Mouse (Mus musculus) right cerebral cortex, adult 2 months (tissue): ENCODE measurements around the gene Lin7a.
"Not testable (repeated sequence)": the region's sequence is repeated elsewhere in the genome, so short reads cannot be mapped to it uniquely, and the experiment has no call there.

ENCODE experiments used
- DNase-seq, 2 experiments: peaks; one replicate each; pipeline ENCODE4 v3.0.0; 2021 to 2022; ENCODE audit warnings: low spot score in 2 of 2

The Lin7a gene

DNA sequence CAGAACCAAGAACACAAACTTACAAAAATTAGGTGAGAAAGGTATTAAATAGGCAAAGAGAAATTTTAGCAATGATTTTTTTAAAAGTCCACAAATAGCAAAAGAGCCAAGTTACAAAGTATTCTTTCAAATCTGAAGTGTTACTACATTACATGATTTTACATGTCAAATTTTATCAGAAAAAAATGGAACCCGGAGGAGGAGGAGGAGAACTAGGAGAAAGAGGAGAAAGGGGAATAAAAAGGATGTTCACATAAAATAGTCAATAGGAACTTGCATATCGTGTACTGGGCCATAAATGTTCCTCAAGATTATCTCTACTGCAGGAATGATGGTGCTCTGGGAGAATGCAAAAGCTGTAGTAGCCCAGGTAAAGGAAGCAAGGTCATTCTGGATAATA lies 34.4 kb upstream of the Lin7a start:
- DNase-seq = no peak

DNA sequence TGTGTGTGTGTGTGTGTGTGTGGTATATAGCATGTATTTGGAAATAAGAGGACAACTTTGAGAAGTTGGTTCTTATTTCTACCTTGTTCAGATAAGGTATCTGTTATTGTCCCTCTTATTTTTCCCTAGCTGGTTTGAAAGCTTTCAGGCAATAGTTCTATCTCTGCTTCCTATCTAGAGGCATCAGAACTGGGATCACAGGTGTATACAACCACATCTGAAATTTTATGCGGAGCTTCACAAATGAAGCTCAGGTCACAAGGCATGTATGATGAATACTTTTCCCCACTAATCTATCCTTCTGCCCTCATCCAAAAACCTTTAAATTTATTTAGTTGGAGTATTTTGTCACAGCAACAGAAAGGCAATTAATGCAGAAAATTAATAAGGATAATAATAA lies 33.8 kb upstream of the Lin7a start:
- no peak for DNase-seq

DNA sequence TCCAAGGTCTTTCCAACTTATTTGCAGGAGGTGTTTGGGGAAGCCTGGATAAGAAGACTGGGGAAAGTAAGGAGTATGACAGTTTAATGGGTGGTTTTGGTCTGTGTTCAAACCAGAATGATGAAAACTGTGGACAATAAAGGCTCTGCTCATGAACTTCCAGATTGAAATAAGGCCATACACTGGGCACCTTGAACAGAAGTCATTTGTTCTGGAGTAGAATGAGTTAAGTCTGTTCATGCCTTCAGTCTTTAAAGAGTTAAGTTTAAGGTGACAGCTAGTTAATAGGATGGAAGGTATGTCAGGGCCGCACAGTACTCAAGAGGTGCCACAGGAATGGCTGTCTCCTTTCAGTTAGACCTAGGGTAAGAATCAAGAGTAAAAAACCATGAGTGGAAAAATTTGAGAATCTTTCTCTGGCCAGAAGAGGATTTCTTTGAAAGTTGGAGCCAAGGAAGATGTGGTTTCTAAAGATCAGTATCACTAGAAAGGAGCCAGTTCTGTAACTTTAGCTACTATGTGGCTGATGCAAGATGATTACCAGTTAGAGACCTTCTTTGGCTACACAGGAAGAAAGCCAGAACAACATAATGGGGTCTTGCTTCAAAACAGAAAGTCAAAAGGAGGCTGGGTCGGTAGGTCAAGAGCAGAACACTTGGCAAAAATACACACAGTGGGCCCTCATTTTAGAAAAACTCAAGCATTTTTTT lies 33.2 kb upstream of the Lin7a start:
- no peak for DNase-seq

DNA sequence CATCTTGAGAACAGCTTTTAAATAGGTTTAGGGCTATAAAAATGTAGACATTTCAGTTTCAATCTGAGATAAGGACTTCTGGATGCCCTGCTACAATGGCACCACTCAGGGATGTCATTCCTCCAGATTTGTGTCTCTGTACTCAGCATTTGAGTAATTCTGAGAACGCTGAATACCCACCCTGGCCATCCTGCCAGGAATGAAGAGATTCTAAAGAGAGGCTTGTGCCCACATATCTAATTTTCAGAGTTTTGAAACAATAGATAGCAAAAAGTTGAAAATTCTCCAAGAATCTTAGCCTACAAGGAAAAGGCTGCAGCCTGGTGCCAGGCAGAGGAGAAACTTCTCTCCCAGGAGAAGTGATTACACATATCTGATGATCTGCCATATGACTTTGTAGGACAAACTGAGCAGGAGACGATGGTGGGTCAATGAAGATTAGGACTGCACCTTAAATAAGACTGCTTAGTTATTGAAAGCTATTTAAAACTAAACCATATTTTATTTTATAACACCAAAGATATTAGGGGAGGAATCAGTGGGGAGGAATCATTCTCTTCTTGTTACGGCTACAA lies 32.5 kb upstream of the Lin7a start:
- DNase-seq = no peak

DNA sequence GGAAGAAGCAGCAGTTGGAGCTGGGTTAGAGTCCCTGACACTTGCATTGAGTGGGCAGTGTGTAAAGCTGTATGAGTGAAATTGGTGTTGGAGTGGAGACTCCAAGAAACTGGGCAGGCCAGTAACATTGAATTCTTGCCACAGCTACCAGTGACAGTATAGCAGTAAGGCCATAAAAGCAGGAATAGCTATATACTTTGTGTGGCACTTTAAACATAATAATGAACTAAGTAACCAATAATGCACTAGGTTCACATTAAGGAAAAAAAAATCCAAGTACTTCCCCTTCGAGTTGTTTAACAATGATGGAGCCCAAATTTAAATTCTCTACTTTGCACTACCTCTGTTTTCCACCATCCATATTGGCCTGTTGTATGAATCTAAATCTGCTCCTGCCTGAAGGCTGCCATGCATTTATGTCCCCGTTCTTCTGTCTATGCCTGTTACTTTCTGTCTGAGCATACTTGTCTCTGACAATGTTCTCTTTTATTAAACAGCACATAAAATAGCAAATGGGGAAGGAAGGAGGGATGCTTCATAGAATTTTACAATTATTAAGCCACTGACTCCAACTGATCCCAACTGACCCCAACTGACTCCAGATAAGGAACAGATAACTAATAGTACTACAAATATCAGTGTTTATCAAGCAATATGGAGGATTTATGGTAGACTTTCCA lies 31.7 kb upstream of the Lin7a start:
- no peak for DNase-seq

DNA sequence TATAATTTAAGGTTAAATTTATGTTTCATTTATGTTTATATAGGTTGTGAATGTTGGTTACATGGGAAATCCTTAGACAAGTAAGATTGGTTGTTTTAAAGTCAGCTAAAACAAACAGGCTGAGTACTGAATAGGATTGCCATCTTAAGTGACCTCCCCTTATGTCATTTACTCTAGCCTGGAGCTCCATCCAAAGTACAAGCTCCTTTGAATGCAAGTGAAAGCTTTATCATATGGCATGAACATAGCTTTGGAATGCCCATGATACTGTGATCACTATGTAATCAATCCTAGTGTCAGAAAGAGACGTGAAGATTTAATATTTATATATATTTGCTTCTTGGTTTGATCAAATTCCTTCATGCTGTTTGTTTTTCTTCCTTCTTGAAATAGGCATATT lies 31.0 kb upstream of the Lin7a start:
- DNase-seq = no peak

DNA sequence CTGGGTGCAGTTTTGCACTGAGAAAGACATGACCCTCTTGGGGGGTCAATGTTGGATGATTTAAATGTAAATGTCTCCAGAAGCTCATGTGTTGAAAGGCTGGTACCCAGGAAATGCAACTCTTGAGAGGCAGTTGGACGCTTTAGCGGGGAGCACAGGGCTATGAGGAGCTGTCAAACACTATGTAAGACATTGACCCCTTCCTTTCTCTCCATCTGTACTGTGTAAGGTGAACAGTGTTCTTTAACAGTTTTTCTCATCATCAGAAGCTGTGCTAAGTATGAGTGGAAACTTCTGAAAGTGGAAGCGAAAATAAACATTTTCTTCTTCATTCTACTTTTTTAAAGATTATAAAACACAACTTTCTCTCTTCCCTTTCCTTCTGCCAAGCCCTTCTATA lies 30.5 kb upstream of the Lin7a start:
- DNase-seq = no peak

DNA sequence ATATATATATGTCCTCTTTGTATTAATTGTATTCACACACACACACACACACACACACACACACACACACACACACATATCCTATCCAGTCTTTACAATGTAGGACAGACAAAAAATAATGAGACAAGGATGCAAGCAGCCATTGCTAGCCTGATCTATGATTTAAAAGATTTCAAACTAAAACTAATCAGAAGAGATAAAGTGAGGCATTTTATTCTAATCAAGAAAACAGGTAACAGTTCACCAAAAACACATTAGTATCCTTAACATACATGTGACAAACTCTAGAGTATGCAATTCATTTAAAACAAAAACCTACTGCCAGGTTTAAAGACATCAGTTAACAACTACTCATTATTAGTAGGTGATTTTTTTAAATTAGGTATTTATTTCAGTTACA lies 30.1 kb upstream of the Lin7a start:
- no peak for DNase-seq

DNA sequence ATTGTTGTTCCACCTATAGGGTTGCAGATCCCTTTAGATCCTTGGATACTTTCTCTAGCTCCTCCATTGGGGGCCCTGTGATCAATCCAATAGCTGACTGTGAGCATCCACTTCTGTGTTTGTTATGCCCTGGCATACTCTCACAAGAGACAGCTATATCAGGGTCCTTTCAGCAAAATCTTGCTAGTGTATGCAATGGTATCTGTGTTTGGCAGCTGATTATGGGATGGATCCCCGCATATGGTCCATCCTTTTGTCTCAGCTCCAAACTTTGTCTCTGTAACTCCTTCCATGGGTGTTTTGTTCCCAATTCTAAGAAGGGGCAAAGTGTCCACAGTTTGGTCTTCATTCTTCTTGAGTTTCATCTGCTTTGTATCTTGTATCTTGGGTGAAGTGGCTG lies 29.5 kb upstream of the Lin7a start:
- not testable (repeated sequence) for DNase-seq

DNA sequence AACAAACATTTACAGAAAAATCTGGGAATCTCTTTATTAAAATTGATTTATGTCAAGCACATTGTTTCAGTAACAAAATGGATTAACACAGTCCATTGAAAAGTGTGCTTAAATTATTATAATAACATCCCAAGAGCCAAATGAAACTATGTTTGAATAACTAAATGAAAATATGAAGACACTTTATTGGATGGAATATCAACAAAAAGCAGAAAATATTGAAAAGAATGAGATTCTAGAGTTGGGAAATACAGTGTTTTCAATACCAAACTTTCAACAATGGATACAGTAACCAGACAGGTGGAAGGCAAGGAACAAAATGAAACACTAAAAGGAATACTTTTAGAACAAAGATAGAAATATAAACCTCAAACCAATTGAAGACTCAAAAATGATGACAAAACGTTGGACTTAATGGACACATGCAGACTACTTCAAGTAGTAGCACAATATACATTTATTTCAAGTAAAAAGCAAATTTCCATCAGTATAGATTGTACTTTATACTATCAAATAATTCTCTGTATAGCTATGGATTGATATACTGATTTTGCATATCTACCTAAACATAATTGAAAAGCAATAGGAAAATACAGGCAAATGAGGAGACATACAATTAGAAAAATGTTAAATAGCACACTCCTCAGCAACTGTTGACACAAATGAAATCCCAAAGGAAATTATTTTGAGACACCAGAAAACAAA lies 28.6 kb upstream of the Lin7a start:
- no peak for DNase-seq

DNA sequence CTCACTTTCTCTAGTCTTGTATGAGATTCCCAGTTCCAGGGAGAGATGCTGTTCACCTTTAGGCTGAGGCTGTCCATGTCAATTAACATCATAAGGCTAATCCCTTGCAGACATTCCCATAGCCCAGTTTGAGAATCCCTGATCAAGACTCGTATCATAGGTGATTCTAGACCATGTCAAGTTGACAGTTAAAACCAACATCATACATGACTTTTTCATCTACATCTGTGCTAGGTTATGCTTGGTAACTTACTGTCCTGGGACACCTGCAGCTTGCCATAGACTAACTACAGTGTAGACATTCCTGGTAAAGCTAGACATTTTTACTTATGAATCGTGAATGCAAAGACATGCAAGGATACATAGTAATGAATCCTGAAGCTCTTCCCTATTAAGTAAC lies 27.3 kb upstream of the Lin7a start:
- no peak for DNase-seq

DNA sequence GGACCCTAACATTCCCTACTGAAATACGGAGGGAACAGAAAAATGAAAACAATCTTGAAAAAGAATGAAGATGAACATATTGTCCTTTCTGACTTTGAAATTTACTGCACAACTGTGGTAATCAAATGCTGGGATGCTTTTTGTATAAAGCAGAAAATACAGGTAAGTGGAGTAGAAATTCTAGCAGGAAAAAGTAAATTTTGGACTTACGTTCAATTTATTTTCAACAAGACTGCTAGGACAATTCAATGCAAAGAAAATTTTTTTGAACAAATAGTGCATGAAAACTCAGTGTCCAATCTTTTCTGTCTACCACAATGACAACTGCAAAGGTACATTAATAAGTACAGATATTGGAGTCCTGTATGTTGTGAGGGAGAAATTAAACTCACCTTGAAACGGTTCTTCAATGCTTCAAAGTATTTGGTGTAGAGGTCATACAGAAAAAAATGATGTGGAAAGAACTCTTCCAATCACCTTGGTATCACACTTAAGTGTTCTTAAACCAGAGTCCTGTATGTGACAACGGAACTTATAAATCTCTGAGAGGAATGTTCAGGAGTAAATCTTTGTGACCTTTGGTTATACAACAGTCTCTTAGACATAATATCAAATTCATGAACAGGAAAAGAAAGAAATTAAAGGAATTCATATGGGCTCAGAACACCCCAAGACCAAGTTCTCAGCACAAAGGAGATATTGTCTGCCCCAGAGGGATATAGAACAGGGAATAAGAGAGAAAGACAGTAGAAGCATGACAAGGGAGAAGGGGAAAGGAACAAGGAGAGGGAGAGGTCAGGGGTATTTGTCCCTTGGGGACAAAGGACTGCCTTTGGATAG lies 26.6 kb upstream of the Lin7a start:
- no peak for DNase-seq

DNA sequence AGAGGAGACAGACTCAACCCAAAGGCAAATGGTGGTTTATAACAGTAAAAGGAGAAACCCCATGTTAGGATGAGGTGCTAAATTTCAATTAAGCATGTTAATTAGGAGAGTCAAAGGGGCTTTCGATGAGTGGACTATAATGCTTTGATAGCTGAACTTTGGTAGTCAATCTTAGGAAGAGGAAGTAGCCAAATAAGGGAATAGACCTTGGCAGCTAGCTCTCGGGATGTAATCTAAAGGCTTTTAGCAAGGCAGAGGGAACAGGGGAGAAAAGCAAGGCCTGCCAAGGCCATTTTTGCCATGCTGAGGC lies 26.0 kb upstream of the Lin7a start:
- DNase-seq = no peak

DNA sequence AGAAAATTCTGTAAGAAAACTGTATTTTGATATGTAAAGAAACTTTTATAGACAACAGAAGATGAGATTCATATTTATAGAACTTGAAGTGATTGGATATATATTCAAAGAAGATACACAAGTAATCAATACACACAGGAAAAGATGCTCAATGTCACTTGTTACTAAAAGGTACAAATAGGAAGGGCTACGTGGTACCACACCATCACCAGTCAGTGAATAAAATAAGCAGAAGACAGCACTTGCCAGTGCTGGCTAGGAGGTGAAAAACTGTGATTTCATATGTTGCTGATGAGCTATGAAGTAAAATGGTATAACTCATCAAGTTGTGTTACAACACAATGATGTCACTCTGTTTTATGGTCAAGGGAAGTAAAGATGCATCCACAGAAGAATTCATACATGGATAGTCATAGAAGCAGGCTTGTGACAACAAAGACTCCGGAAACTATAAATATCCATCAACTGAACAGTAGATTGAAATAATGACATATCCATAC lies 25.5 kb upstream of the Lin7a start:
- DNase-seq = no peak

DNA sequence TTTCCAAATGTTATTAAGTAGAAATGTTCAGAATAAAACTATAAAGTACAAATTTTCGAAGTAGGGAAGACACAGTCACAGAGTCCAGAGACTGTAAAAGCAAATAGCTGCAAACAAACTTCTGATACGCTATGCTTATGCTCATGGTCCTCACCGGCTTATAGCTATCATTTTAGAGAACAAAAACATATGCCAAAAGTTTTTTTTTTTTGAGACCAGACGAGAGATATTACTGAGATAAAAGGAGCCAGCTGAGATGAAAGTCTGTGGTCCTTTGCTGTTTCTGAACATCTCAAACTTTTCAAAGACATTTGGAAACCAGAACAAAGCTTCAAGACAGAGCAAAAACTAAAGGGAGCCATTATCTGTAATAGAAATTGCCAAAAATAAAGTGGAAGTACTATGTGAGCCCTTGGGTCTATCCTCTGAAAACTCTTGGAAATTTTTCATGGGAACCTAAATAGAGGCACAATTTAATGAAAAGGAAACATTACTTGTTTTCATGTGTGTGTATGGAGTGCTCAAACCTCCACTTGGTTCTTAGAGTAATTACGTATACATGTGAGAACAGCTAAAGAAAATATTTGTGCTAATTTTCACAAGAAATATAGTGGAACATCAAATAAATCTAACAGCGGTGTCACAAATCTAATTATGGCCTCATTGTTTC lies 24.4 kb upstream of the Lin7a start:
- DNase-seq = no peak

DNA sequence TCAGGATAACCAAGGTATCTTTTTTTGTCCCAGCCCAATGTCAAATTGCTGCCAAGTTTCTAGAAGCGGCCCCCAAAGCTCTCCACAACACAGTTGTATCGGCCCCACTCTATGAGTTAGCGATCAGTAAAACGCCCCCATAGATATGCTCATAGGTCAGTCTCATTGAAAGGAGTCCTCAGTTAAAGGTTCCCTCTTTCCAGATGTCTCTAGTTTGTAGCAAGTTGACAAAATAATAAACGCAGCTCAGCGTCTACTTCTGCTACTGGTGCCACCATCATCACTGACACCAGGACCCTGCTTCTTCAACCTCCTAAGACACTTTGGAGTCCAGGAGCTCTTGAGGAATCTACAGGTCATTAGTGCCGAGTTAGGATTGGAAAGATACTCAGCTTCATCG lies 23.0 kb upstream of the Lin7a start:
- no peak for DNase-seq

DNA sequence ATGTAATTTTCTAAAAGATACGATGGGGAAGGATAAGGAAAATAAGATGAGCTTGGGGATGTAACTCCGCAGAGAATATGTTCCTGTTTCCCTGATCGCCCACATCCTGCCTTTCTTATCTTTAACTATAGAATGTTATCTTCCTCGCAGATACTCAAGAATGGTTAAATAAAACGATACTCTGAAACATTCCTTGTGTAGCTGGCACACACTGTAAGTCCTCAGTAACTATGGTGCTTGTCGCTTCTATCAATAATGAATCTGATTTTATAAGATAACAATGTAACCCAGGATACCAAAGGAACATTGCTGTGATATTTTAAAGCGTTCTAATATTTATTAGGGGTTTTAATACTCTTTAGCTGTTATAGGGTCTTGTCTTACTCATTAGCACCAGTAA lies 22.4 kb upstream of the Lin7a start:
- DNase-seq = no peak

DNA sequence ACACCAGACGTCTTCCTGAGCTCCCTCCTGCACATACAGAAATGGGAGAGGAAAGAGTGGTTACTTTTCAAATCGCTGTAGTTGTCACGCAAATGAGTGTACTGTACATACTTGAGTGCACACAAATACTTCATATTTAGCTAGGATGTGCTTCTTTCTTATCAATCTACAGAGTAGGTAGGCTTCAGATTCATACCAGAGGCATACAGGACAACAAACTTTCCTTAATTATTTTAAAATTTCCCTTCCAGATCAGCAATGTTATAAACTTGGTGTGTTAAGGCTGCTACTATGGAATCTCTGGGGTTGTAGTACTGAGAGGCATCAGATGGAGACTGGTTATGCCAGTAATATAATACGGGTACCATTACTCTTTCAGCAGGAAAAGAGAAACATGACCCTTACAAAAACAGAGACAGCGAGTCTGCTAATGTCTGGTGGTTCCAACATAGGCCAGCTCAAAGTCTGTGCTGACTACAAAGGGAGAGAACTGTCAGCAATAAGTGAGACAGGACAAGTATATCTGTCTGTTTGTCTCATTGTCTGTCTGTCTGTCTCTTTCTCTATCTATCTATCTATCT lies 21.8 kb upstream of the Lin7a start:
- no peak for DNase-seq

DNA sequence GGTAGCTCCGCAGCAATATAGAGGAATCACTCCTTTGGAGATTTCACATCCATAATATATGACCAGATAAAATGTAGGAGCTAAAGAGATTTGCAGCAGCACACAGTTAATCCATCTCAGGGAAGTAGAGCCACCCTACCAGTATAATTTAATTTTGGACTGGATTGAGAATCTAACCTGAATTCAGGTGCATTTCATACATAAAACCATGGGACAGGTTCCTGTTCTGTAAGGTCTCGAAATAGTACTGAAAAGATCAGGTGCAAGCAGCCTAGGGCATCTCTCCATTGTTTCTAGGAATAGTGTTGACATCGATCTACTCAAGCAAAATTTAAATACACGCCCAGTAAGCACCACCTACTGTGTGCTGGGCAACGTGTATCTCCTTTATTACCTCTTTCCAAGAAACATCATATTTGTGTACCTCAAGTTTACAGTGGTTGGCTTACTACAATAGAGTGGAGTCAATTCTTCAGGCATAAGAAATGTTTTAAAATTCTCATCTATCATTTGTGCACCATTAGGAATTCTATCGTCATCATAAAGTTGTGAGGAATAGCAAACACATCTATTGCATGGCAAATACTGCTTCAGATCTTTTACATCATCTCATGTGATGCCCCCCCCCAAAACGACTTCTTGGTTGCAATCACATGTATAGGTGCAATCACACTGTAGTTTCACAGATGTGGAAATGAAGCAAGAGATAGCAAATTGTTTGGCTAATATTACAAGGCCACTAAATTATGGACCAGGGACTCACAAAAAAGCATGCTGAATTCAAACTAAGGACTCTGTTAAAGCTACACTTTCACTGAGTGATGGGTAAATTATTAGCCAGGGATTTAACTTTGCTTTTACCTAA lies 20.9 kb upstream of the Lin7a start:
- DNase-seq = no peak

DNA sequence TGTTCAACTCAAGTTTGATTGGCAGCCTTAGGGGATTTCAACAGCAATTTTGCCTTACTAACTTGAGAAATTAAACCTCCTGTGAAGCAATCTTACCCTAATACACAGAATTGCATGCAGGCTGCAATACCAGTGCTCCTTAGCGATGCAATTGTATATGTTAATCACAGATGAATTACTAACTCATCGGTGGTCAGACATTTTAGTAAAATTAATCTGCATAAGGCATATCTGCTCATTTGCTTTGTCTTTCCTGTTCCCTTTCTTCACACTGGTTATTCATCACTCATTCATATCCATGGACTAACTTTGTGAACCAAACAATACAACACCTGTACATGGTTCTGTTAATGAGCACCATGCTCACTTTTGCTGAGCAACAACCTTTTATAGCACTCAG lies 20.2 kb upstream of the Lin7a start:
- no peak for DNase-seq
